In genomic region chr7:81565381-81566055, GRCm38 (mm10) we compare ENCODE assay signal across 9 mouse cellular contexts. TPM values are rescaled to one million over a fixed set of nuclear protein-coding genes. Genes with fewer than 3 reads are reported as not detected.
DNase-seq lines count a peak whose midpoint lies in the region; ATAC-seq and TF ChIP-seq lines count a peak whose summit lies in the region.
"Had no signal": no experiment of that assay in that cellular context is flagged by ENCODE, and none has a peak within 500 bp of the region (broad histone marks: within the 10 kb centered on the region; RNA-seq: fewer than 3 reads in every experiment).

No protein-coding gene starts in this region.

- peak; percentile 90 for ATAC-seq in forebrain, embryonic 14.5 days

- H3K36me3 ChIP-seq in forebrain, embryonic 14.5 days (ENCODE audit: control insufficient read depth, insufficient read depth, low read length): no peaks in the 10 kb centered on the region

- no peak for TF ChIP-seq CTCF in lung, adult 2 months (IDR thresholded peaks at IDR 0.05; ENCODE audit: insufficient read depth, low read length)

- H3K9me3 ChIP-seq in forebrain, embryonic 14.5 days (replicated peaks; ENCODE audit: control insufficient read depth, low read length): no peaks in the 10 kb centered on the region

- H3K4me2 ChIP-seq in forebrain, embryonic 14.5 days (ENCODE audit: low read length): no peak overlapping the region

- 65% methylated on average over 7 of the region's 7 CpGs for WGBS in forebrain, embryonic 14.5 days
- 75% methylated on average over 7 of the region's 7 CpGs for WGBS in lung, adult 2 months

- TF ChIP-seq POLR2A in lung, adult 2 months (IDR thresholded peaks at IDR 0.05; ENCODE audit: borderline replicate concordance, extremely low read depth, low read depth, low read length): no peak

- no peak overlapping the region for H3K9ac ChIP-seq in forebrain, embryonic 14.5 days (ENCODE audit: low read length)

- peak; percentile 91 for DNase-seq in heart, adult 11 months
- DNase-seq in heart, adult 18-20 months: no peak
- DNase-seq in brain, adult 2 months (ENCODE audit: low read depth, low spot score): peak; percentile 73
- DNase-seq in forebrain, embryonic 14.5 days (ENCODE audit: low spot score): peak; percentile 78
- peak; percentile 54 to 65 for DNase-seq in layer of hippocampus, postnatal 36 days
- no peak for DNase-seq in kidney, adult 18-20 months
- DNase-seq in lung, postnatal 25 days (ENCODE audit: low spot score): no peak
- no peak for DNase-seq in lung, adult 2 months
- DNase-seq: thymus, postnatal 25 days had no signal

- H3K27me3 ChIP-seq in forebrain, embryonic 14.5 days (replicated peaks; ENCODE audit: control insufficient read depth, insufficient read depth, low read length): no peaks in the 10 kb centered on the region

- no peaks in the 10 kb centered on the region for H3K4me1 ChIP-seq in forebrain, embryonic 14.5 days (ENCODE audit: control insufficient read depth, insufficient read depth, low read length)
- peaks cover under 1% of the 10 kb centered on the region; the same call in 1 of the 2 replicates for H3K4me1 ChIP-seq in lung, adult 2 months (ENCODE audit: control insufficient read depth, insufficient read depth, low read length)

- no peak overlapping the region for H3K4me3 ChIP-seq in forebrain, embryonic 14.5 days (ENCODE audit: low read depth, low read length)
- H3K4me3 ChIP-seq in lung, adult 2 months (replicated peaks; ENCODE audit: extremely low read depth, low read depth, low read length): no peak overlapping the region

- peak overlapping the region; percentile 67; the same call in 1 of the 2 replicates for H3K27ac ChIP-seq in forebrain, embryonic 14.5 days (ENCODE audit: low read depth, low read length)

RNA-seq across cellular contexts. Expression of gene Fsd2, which starts 1.2 kb away (rescaled TPM):
- 100 to 1,000 TPM; 322 to 355 TPM for total RNA-seq in heart, adult 18-20 months (2021)
- 0.09 and 0.23 TPM in 2 replicates for polyA plus RNA-seq in forebrain, embryonic 14.5 days (2014; fragmentation: Nextera tagmentation; extraction: Ambion mirVana)
- total RNA-seq in layer of hippocampus, postnatal 36 days (2021): under 1 TPM; 0.33 to 0.35 TPM
- polyA plus RNA-seq in lung, adult 2 months (2012; rRNA removed): 1.0 and 2.7 TPM in 2 replicates

RNA-seq across cellular contexts. Expression of gene Whamm, which starts 5.5 kb away (rescaled TPM):
- total RNA-seq in heart, adult 18-20 months (2021): 1 to 10 TPM; 7.3 to 9.1 TPM
- polyA plus RNA-seq in forebrain, embryonic 14.5 days (2014; fragmentation: Nextera tagmentation; extraction: Ambion mirVana): 4.7 and 5.8 TPM in 2 replicates
- total RNA-seq in layer of hippocampus, postnatal 36 days (2021): 10 to 100 TPM; 17.9 to 19.7 TPM
- 24.8 and 28.2 TPM in 2 replicates for polyA plus RNA-seq in lung, adult 2 months (2012; rRNA removed)

Comparison
In these comparisons a context has a peak if more than half of its experiments do, and no peak if none do; other contexts are left out.
1. DNase-seq: peak in heart, adult 11 months (single experiment), brain, adult 2 months (single experiment), forebrain, embryonic 14.5 days (single experiment) and layer of hippocampus, postnatal 36 days (2 of 2); none in heart, adult 18-20 months (0 of 2), kidney, adult 18-20 months (single experiment), lung, postnatal 25 days (single experiment) and lung, adult 2 months (single experiment).
2. RNA of gene Fsd2, which starts 1.2 kb away (total RNA-seq): 322 to 355 TPM in heart, adult 18-20 months; 0.33 to 0.35 TPM in layer of hippocampus, postnatal 36 days; every median in the first group is over 100 times any median in the second.